Mouse (Mus musculus) fat pad, adult 2 months (tissue): ENCODE data around the gene Dlg2.

Experiments
- DNase-seq: peaks from one replicate; pipeline ENCODE4 v3.0.0-alpha.2; 2011; ENCODE audit warnings: low read depth, low spot score; ENCODE audit errors: extremely low read depth

Gene Dlg2

DNA sequence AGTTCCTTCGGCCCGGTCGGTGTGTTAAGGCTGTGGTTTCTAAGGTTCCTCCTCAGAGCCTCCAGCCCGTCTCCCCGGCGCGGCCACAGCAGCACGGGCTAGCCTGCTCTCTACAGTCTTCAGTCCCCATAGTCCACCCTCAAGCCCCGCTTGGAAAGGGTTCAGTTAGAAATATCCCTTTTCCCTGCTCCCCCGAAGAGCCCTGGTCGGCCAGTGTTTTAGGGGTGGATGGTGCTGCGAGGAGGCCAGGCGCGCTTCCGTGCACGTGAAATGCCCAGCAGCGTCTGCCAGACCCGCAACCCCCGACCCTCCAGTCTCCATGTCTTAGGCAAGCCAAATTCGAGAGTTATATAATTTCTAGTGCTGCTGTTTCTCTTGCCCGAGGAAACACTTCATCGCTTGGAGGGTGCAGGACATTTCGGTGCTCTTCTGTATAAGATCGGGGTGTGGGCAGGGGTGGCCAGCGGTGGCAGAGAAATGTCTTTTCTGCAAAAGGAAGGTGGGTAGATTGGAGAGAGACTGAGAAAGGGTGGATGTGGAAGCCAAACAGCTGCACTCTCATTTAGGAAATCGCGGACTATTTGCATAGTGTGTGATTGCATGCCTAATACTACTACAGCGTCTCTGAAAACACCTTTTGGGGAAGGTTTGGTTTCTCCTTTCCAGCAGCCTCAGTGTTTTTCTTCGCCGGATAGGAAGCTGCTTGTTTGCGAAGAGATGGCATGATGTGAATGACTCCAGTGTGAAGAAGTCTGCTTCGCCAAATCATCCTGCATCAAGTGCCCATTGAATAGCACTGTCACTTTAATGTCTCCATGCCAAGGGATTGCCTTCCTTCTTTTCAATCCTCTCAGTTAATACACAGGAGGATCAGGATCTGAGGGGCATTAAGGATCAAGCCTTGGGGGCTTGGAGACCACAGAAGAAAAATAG, at the start of gene Dlg2:
TSS of gene Dlg2 (plus strand) at position 360 of the 933 bp plus-strand sequence.
- DNase-seq: no peak

GRCm38 (mm10) chr7:90427006-90427405, 49.5 kb upstream of the Dlg2 start:
- no peak for DNase-seq

GRCm38 (mm10) chr7:90432221-90432620, 44.3 kb upstream of the Dlg2 start:
- no peak for DNase-seq

- DNase-seq: no peak
These were observed 36.4 kb upstream of the Dlg2 start for GRCm38 (mm10) chr7:90440044-90440443.

GRCm38 (mm10) chr7:90442070-90442469, 34.4 kb upstream of the Dlg2 start:
- no peak for DNase-seq

- DNase-seq: peak; percentile 54
These were observed 33.9 kb upstream of the Dlg2 start, which contains the start of gene Crebzf for GRCm38 (mm10) chr7:90442518-90443080. Gene Crebzf (plus strand): TSS chr7:90442729.

DNA sequence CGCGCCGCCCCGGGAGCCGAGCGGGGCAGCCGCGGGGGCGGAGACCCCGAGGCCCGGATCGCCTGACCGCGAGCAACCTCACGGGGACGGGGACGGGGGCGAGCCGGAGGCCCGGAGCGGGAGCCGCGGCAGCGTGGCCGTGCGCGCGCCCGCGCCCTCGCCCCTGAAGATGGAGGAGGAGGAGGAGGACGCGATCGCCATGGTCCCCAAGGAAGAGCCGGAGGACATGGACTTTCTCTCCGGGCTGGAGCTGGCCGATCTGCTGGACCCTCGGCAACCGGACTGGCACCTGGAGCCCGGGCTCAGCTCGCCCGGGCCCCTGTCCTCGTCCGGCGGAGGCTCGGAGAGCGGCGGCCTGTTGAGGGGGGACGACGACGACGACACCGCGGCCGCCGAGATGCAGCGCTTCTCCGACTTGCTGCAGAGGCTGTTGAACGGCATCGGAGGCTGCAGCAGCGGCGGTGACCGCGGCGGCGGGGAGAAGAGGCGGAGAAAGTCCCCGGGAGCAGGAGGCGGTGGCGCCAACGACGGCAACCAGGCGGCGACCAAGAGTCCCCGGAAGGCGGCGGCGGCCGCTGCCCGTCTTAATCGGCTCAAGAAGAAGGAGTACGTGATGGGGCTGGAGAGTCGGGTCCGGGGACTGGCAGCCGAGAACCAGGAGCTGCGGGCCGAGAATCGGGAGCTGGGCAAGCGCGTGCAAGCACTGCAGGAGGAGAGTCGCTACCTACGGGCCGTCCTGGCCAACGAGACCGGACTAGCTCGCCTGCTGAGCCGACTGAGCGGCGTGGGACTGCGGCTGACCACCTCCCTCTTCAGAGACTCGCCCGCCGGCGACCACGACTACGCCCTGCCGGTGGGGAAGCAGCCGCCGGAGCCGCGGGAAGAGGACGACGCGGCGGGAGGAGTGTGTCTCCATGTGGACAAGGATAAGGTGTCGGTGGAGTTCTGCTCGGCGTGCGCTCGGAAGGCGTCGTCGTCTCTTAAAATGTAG, 33.1 kb upstream of the Dlg2 start:
- DNase-seq: no peak

DNA sequence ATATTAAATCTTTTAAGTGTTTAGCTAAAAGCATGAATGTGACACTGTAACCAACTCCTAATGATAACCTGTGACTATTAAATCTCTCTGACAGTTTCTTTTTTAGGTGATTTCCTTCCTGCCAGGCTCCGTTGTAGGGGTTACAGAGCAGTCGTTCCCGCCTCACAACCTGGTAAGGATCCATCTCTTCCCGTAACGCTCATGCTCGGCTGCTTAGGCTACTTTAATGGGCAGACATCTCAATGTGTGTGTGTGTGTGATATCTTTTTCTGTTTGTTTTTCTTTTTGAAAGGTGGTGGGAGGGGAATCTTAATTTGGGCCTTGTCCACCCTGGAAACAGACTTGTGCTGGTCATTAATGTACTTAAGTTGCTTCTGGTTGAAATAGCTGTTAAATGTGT, 32.3 kb upstream of the Dlg2 start:
- DNase-seq: no peak

GRCm38 (mm10) chr7:90456149-90456844, 20.2 kb upstream of the Dlg2 start:
- DNase-seq: no peak

GRCm38 (mm10) chr7:90456845-90457468, 19.5 kb upstream of the Dlg2 start, which contains the start of gene Tmem126a:
Gene Tmem126a (minus strand): TSS chr7:90457229.
- DNase-seq: no peak

DNA sequence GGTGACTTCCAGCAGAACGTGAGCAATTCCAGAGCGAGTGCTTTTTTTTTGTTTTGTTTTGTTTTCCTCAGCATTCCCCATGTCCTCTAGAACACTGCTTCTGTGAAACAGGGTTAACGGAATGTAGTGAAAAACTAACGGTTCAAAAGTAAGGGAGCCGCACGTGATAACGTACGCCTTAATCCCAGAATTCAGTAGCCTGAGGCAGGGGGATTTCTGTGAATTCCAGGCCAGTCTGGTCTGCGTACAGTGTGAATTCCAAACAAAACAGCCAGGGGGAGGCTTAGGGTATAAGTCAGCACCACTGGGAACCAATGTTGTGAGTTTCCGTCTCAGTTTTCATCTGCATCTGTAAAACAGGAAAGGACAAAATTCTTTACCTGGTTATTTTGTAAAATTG, 19.0 kb upstream of the Dlg2 start:
- DNase-seq: no peak

- DNase-seq: no peak
These were observed 16.1 kb upstream of the Dlg2 start for GRCm38 (mm10) chr7:90460330-90460729.

DNA sequence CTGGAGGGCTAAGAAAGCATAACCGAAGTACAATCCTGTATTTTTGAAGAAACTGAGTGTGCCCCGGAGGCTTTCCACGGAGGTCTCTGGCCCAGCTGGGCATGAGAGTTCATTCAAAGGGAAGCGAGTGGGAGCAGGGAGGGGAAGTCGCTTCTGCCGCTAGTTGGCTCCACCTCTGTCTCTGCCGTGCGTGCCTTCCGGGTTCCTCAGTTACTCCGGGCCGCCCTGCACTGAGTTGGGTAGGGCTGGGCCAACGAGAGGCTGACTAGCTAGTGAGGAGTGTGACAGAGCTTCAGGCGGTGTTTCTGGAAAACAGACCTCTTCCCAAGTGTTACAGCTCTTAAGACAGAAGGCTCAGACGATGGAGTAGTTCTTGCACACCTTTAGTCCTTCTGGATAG, 15.5 kb upstream of the Dlg2 start:
- DNase-seq: no peak

- DNase-seq: no peak
These were observed 15.0 kb upstream of the Dlg2 start for GRCm38 (mm10) chr7:90461441-90461840.

DNA sequence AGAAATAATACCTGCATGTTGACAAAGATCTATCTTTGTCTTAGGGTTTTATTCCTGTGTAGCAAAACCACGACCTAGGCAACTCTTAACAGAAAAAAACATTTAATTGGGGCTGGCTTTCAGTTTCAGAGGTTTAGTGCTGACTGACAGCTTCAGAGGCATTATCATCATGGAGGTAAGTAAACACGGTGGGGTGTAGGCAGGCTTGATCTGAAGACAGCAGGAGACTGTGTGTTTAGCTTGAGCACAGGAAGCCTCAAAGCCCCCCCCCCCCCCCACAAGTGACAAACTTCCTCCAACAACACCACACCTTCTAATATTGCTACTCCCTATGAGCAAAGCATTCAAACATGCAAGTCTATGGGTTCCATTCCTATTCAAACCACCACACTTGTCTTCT, 3.0 kb upstream of the Dlg2 start:
- DNase-seq: no peak

- DNase-seq: peak; percentile 80
These were observed 619 bp upstream of the Dlg2 start, which contains the start of gene Tmem126b for GRCm38 (mm10) chr7:90475793-90476312. Gene Tmem126b (minus strand): TSS chr7:90476001.

DNA sequence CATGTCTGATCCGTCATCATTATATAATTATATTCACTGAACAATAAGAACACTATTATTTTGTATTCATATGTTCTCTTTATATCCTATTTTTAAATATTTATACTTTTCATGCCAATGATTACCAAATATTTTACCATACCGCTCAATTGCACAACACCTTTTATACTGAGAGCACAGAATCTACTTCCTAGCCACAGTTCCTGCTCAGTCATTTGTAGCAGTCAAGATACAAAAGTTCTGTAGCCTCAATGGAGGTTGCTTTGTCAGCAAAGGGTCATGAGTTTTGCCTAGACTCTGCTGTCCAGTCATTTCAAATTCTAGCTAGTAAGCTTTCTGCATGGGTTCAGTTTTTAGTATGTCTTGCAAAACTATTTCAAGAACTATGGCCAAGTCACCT, 6.1 kb downstream of the Dlg2 start:
- DNase-seq: no peak

DNA sequence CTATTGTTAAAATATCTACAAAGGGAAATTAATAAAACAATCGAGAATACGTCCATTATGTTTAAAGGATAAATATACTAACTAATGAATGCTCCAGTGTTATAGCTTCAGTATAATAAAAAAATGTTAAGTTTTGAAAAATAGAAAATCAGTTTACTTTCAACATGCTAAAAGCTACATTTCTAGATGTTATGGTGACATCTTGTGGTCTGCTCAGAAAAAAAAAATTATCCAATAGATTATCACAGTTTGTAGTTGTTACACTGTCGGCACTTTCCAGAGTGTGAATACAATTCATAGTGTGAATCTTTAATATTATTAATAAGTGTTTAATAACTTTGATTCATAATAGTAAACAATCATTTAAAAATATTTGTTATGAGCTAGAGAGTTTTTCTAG, 31.7 kb downstream of the Dlg2 start:
- no peak for DNase-seq

GRCm38 (mm10) chr7:90512293-90512692, 35.8 kb downstream of the Dlg2 start:
- no peak for DNase-seq
